Mouse (Mus musculus): ENCODE data around the gene Glis3. TPM values are rescaled to one million over a fixed set of nuclear protein-coding genes. Genes with fewer than 3 reads are reported as not detected.

Gene Glis3
- total RNA-seq, 2 experiments from 2014 or later = 2.1 to 2.8 TPM

DNA sequence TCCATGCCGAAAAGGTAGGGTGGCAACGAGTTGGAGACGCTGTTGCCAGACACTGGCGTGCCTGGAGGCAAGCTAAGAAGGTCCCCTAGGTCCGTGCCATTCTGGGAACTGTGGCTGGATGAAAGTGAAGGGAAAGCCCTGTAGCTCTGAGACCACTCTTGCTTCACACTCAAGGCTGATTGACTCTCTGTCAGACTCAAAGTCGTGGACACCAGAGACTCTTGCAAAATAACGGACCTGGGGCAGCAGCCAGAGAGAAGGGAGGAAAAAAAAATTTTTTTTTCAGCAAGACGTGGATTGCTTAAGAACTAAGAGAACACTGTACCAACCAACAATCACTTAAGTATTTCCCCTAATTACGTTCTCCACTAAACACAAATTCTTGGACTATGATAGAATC lies 148.1 kb downstream of the Glis3 start:
- DNase-seq = no peak

DNA sequence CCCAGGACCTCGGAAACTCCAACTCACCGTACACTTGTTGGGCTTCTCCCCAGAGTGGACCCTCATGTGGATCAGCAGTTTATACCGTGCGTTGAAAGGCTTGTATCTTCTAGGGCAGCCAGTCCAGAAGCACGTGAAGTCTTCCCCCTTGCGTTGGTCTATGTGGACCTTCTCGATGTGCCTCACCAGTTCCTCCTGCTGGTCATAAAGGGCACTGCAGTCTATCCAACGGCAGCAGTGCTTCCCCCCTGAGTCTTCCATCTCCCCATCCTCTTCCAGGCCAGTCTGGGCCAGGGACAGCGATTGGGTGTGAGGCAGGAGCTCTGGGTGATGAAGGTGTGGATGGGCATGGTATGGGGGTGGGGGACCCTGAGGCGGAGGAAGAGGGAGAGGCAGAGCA lies 149.0 kb downstream of the Glis3 start:
- DNase-seq = peak; percentile 49

DNA sequence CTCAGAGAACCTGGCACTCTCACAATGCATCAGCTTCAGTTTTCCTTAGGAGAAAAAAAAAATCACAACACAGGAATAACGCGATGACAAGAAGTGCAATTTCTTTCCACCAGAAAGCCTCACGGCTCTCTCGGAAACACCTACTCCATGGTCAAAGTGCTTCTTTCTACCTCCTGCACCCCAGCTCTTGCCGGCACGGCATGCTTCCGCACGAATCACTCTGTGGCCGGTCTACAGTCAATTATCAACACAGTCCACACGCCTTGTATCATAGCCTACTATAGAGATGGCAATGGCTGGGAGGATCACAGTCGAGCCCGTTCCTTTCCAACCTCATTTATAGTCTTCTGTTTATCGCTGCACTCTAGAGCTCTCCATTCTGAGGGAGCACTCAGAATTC lies 150.9 kb downstream of the Glis3 start:
- no peak for DNase-seq

DNA sequence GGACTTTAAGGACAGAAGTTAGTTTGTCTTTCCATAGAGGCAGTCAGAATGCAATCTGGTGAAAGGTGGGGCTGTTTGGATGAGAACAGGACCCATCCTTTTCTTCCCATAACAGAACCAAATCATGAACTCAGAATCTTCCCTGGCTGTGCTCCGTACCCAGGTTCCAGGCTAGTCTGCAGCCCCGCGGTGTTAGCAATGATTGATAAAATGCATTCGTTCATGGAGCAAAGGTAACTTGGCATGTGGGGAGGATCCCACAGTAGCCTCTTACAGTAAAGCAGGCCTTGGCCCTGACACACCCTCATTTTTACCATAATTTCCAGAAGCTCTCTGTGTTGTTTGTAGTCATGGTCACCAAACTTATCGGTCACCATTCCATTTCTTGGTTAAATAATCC lies 152.4 kb downstream of the Glis3 start:
- no peak for DNase-seq

DNA sequence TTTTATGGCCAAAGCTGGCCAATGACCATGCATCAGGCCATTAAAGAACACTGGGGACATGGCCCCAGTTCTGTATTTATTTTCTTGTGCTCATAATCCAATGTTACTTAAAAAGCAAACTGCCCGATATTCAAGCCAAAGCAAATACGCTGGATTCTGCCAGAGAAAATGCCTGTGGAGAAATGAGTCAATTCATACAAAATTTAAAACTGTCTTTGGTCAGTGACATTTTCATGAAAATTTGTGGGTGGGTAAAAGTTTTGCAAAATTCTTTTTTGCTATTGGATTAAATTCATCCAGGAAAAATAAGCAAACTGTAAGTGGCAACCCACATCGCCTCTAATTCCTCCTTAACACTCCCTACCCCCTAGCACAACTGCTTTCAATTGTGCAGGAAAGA lies 154.5 kb downstream of the Glis3 start:
- no peak for DNase-seq

DNA sequence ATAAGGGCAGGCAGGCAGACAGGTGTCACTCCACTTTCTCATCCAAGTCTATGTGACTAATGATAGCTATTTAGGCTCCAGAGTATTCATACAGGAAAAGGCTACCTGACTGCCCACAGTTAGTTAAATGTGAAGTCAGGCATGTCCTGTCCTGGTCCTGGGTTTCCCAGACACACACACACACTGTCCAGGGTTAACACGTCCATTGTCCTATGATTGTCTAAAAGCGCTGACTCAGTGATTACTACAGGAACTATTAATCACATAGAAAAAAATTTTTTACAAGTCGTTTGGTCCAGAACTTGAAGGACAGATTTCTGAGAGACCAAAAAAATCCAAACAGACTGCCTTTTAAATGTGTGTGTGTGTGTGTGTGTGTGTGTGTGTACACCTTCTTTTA lies 157.6 kb downstream of the Glis3 start:
- no peak for DNase-seq

DNA sequence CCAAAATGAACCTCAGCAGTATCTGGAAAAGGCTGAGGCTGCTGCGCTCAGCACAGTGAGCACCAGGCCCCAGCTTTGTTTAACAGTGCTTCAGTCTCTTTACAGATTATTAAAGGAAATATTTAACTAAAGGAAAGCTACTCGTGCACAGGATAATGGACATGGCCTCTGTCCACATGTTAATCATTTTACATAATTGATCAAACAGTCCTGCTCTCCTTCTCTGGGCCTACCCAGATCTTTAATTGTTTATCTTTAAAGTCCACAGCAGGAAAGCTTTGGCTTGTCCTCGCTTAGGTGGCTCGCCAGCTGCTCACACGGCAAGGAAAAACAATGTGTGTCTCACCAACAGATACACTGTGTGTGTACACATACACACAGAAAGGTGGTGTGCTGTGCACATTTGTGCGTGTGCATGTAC lies 159.1 kb downstream of the Glis3 start:
- no peak for DNase-seq

DNA sequence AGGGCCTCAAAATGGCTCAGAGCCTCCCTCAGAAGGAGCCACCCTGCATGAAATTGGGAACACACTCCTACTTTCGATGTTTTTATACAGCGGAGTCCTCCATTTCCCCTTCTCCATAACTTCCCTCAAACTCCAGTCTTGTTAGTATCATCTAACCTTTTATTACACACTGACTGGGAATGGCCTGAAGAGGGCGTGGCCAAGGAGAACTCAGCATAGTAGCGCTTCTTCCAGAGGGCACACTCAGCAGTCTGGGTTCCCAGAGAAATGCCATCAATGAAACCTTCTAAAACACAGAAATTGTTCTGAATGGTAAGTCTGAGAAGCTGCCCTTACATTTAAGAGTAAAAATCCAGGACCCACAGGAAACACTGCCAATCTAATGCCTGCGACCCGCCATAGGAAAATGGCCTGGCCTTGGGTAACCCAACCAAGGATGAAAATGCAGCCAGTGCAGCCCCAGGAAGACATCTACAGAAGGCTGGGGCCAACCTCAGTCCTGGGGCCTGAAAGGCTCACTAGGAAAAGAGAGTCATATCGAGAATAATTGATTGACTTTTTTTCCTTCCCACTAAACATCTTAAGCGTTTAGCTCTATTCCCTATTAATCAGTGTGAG lies 159.6 kb downstream of the Glis3 start:
- DNase-seq = no peak

DNA sequence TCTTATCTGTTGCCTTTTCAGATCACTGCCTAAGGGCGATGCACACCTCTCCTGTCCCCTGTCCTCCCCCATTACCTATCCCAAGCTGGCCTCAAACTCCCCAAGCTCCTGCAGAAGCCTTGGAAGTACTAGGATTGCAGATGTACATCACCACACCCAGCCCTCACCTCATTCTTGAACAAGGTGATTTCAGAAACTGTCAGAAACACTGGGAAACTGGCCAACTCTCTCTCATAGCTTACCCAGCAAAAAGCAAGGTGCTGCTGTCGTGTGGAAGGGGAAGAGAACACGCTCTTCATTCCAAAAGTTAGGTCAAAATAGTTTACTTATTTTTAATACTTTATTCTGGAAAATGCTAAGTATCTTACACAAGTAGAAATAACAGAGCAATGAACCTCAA lies 160.6 kb downstream of the Glis3 start:
- no peak for DNase-seq

DNA sequence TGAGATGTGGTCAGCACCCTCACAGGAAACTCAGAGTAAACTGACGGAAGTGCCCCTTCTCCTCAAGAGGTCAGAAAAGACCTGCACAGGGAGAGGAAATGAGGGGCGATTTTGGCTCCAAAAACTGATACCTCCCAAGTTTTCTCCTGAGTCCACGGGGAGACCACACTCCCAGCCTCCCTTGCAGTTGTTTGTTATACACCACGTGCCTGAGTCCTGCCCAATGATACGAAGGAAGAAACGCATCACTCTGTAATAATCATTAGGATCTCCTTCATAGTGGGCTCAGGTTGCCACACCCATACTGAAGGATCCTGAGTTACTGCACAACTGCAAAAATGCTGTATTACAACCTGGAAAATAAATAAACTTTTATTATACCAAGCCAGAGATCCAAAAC lies 161.0 kb downstream of the Glis3 start:
- DNase-seq = no peak

DNA sequence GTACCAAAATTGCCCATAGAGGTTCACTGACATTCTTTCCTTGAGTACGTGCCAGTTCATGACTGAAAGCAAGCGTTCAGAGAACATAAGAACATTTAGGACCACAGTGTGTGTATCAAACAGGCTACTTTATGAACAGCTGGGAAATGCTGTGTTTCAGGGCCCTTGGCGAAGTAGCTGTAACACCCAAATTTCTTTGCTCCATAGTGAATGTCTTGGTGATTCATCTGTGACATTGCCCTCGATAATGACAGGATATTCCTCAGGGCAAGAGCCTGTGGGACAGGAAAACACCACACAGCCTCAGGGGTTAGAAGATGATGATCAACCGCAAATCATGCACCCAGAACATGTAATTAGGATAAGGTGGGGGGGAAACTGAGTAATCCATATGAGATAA lies 161.6 kb downstream of the Glis3 start:
- no peak for DNase-seq

DNA sequence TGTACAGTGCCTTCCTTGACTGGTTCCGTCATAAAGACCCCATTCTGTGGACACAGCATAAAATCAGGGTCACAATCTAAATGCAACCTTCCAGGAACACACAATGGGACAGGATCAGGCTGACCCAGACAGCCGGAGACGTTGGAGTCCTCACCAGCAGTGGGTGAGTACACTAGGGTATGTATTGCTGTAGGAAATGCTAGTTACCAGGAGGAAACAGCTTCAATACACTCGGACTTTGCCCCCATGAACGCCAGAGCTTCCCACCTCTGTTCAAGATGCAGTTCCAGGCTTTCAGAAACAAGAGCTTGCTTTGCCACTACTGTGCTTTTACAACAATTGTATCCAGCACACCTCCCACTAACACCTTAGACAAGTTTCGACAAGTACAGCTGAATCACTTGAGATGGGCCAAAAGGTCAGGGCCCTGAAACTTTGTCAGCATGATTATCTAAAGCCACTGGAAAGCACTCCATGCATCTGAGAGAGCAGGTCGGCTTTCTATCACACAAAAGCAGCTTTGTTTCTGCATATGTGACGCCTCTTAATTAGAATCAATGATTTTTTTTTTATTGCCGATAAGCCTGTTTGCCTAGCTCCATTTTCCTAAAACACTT lies 162.3 kb downstream of the Glis3 start:
- DNase-seq = no peak

DNA sequence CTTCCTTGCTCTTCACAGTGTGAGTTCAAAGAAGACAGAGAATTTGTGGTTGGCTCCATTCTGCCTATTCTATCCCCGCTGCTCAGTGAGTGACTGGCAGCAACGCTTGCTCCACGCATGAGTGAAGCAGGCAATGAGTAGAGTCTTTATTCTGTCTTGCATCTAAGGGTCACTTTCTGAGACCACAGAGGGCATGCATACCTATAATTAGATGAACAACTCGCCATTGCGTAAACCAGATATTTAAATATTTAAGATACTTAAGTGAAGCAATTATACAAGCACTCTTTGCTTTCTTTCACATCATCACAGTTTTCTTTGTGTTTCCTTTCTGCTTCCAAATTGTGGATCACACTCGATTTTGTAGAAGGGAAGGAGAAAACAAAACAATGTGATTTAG lies 163.4 kb downstream of the Glis3 start:
- no peak for DNase-seq

DNA sequence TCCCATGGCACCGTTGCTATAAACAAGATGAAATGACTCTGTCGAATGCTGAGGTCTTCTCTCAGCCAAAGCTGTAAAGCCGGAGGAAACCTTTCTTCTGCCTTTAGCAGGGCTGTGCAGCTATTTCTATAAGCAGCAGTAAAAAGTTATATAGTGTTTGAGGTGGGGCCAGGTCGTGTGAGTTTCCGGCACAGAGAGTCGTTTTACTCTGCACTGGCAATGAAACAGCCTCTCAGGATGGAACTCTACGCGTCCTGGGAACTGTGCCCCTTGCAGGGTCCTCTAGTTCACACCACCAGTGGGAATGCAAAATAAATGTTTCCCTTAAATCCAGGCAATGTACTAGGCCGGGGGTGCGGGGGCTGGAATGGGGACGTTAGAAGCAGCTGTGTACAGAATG lies 167.4 kb downstream of the Glis3 start:
- DNase-seq = no peak

DNA sequence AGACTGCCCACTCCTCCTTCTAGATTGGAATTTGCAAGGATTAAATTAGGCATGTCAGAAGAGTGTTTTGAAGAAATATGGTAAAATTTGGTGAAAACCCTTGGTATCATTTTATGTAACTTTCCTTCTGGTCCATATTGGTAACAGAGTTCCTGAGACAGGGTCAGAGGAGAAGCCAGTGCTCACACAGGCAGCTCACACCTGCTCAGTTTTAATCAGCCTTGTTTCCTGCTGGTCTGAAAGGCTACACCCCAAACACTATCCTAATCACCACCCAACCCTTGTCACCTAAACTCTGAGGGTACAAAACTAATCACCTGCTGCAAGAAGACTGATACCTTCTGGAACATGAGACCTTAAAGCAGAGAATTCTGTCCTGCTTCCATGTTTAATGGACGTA lies 168.0 kb downstream of the Glis3 start:
- no peak for DNase-seq

DNA sequence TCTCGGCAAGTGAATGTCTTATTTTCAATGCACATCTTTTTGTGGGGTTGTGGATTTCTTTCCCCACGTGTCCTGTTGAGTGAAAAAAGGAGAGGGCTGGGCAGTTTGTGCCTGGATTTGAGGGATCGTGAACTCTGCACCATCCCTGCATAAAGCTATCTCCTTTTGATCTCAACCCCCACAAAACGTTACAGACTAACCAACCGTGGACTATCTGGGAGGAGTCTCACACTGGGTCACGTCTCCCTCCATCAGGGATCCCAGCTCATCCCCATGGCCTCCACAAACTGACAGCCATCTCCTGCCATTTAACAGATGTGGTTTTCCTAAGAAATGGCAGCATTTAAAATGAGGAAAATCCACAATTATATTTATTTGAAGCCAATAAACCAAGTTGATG lies 174.5 kb downstream of the Glis3 start:
- no peak for DNase-seq

DNA sequence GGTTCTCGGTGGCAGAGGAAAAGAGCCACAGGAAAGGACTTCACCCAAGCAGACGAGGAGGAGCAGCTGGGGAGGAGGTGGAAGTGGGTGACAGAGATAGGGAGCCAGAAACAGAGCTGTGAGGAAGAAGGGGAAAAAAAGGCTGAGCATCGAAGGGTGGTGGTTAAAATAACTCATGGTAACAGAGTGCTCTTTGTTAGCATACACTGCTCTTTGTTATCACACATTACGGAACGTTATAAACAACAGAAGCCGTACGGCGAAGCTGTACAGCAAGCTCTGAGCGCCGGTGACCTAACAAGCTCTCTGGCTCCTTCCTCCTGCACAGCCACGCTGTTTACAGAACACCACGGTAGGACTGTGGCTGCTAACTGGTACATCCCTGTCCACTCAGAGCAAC lies 176.9 kb downstream of the Glis3 start:
- DNase-seq = no peak

DNA sequence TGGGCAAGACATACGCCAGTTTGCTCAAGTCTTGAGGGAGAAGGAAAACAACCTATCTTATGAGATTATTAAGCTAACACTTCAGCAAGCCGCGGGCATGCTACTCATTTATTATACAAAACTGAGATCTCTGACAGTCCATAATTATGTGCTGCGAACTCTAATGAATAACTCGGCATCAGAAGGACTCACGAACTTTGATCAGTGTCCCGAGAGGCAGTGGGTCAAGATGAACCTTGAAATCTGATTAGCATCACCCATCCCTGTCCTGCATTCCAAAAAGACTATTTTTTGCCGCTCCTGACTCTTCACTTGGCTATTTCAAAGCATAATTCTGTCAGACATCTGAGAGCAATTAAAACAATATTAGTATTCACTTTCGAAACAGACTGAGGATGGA lies 178.9 kb downstream of the Glis3 start:
- no peak for DNase-seq

DNA sequence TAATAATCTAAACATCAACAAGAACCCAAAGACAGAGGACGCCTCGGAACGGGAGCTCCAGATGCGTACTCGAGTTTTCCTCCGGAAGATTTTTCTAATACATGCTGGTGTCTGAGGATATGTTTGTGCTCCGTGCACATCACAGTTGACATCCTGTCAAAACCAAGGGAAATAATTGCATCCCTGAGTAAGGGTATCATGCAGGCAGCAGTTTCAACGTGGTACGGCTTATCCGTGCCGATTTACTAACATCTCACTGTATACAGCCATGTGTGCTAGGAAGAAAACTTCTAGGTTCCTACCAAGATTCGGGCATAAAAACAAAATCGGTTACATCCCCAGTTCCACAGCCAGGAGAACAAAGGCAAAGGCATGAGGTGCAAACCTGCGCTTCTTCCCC lies 179.4 kb downstream of the Glis3 start:
- no peak for DNase-seq

DNA sequence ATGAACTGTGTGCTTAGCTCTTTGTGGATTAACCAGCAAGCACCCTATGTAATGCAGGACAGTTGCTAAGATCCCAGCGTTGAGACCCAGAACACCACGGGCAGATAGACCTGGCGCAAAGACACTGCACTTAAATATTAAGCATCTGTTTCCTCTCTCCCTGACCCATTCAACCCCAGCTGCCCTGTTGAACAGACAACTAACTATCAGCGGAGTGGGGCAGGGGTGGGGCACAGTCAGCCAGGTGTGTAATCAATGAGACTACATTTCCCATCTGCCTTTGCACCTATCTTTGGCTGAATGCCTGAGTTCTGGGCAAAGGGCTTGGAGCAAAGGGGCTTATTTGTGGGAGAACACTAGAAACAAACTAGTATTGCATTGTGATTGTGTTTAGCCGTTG lies 180.1 kb downstream of the Glis3 start:
- no peak for DNase-seq

DNA sequence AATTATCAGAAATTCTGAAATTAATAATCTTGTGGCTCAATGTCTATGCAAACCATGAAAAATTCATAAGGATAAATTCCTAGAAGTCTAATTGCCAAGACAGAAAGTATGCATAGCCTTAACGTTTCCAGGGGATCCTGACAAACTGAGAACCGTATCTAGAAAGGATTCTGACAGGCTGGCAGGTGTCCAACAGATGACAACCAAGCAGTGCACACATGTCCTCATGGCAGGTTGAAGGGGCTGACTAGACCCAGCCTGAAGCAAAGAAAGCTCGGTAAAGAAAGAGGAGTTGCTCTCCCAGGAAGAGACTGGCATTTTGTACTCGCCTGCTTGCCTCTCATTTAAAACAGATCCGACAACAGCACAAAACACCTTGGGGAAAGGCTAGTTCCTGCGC lies 184.0 kb downstream of the Glis3 start:
- DNase-seq = no peak

DNA sequence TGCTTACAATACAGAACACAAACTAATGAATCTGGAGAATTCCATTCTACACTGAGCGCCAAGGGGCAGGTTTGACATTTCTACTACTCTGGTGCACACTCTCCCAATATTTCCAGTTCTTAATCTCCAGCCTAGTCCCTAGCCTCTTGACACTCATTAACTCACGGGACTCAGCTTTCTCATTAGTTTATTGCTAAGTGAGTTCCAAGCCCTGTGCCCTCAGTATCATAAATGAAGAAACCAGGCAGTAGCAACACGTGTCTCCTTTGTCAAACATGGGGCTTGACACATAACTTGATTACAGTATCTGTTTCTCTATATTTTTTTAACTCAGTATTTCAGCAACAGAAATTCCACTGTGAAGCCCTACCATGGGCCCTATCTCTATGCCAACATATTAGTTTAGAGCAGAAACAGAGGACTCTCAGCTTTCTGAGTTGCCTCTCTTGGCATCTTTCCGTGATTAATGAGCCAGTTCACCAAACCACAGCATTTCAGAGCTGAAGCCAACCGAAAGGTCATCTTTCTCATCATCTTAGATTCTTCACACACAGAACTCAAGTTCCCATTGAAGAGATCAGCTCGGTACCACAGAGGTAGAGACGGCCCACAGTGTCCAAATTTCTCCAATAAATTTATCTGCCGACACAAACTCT lies 186.1 kb downstream of the Glis3 start:
- DNase-seq = no peak

DNA sequence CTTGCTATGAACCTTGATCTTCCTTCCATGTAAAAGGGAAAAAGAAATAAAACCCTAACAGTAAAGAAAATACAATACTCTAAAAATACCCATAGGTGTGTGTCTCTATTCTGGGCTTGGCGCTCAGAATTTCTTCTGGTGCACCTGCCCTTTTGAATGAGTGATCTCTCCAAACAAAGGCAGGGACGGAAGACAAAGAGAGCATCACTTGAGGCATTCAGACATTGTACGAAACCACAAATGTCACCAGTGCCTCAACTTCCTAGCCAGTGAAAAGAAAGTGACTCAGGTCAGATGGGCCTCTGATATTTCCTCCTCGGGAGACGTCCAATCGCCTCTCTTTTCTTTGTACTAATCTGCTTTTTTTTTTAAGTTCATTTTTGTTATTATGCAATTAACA lies 201.8 kb downstream of the Glis3 start:
- no peak for DNase-seq

DNA sequence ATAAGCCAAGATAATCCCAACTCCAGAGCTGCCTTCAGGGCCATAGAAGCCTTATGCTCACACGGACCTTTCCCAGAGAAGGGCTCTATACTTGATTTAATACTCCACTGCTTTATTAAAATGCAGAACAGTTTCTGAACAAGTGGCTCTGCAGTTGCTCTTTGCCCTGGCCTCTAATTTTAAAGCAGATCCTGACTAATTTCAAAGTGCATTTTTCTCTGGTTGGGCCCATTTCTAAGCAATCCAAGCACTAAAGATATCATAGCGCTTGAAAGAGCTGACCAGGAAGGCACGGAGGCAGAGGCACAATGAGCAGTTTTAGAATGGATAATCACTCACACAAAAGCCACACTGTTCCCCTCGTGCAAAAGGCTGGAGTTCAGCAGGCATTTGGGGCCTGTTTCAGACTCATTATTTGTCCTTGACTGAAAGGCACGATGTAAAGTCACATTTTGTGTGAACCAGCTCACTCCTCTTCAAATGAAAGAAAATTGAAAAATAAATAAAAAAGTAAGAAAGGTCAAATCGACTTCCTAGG lies 202.5 kb downstream of the Glis3 start:
- no peak for DNase-seq

Data from gastrocnemius, postnatal 10 days (tissue).